Mouse (Mus musculus): ENCODE measurements around the gene Nynrin.

DNA sequence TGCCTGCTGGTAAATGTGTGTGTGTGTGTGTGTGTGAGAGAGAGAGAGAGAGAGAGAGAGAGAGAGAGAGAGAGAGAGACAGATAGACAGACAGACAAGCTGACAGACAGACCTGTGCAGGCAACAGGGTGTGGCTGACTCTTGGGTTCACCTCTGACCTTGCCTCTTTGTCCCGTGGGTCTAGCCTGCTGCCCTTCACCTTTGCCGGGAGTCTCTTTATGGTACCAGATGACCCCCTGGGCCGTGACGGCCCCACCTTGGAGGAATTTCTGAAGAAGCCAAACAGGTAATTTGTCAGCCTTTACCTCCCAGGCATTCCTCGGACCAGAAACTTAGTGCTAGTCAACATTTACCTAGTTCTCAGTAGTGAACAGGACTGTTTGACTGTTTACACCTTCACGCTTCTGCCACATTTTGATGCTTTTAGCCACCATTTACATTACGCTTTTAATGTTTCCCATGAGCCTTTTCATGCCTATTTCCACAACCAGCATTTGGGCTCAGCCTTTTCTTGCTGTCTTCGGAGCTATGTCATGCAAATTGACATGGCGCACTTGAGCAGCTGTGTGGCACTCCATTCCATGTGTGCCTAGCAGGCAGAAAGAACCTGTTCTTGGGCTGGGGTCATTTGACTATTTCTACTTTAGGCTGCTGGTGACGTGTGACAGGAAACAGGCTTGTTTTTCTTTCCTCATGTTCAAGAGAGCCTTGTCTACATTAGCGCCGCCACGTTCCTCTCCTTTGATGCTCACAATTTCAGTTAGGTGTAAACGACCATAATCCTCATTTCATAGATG lies 14.6 kb downstream of the Nynrin start:
- TF ChIP-seq CTCF (IDR thresholded peaks at IDR 0.05; ENCODE audit: borderline replicate concordance, control insufficient read depth, extremely low read depth, insufficient read depth, low read length, poor library complexity) (no peak), POLR2A (IDR thresholded peaks at IDR 0.05; ENCODE audit: control insufficient read depth, extremely low read depth, insufficient read depth, low read length, poor library complexity) (no peak)
